Mouse (Mus musculus): ENCODE measurements around the gene Raf1.

DNA sequence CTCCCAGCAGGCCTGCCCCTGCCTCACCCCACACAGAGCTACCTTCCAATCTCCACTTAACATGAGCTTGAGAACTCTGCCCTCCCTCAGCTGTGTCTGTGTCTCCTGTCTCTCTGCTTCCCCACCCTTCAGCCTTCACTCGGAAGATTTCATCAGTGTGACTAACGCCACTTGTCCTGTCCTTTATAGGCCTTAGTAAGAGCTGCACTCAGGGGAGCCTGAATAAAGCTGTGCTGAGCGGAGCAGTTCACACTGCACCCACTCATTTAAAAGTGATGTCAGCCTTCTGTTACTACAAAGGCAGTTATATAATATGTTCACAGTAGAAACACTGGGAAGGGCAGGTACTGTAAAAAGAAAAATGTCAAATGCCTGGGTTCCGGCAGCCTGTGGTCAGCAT lies 69.0 kb downstream of the Raf1 start:
- no peak for TF ChIP-seq CTCF (IDR thresholded peaks at IDR 0.05; ENCODE audit: low read depth, low read length)
- TF ChIP-seq POLR2A (IDR thresholded peaks at IDR 0.05; ENCODE audit: borderline replicate concordance, low read depth, low read length): no peak
